Mouse (Mus musculus) stomach, postnatal 0 days (tissue): ENCODE measurements at regions not wholly inside any gene's neighbourhood (a gene's known extent, or its start where the extent isn't known, plus 50 kb on each side); places are given as distances from the start of the nearest gene placed in this dataset.
"Not testable (repeated sequence)": the region's sequence is repeated elsewhere in the genome, so short reads cannot be mapped to it uniquely, and the experiment has no call there.

Source experiments
- ATAC-seq: fragments of 200-750 bp; cut with Nextera tagmentation; 2 replicates; pipeline ENCODE4 v1.8.0; 2017; ENCODE audit not compliant: low FRiP score, low TSS enrichment
- DNase-seq: peaks from one replicate; pipeline ENCODE4 v3.0.0-alpha.2; 2016; ENCODE audit warnings: low spot score
- H3K27ac ChIP-seq: fragments of 300-500 bp; sonication (generic); replicated peaks from 2 replicates; pipeline ENCODE4 v1.5.1; 2014; ENCODE audit warnings: mild to moderate bottlenecking, control low read depth
- H3K27me3 ChIP-seq: fragments of 300-500 bp; sonication (generic); 2 replicates; pipeline ENCODE4 v1.6.1; 2014; ENCODE audit warnings: low read length; ENCODE audit not compliant: control insufficient read depth, insufficient read depth
- H3K36me3 ChIP-seq: fragments of 300-500 bp; sonication (generic); 2 replicates; pipeline ENCODE4 v1.6.1; 2014; ENCODE audit warnings: low read length, mixed read lengths; ENCODE audit not compliant: control insufficient read depth, insufficient read depth
- H3K4me1 ChIP-seq: fragments of 300-500 bp; sonication (generic); replicated peaks from 2 replicates; pipeline ENCODE4 v1.6.1; 2014; ENCODE audit warnings: antibody characterized with exemption; ENCODE audit not compliant: control insufficient read depth, insufficient read depth
- H3K4me2 ChIP-seq: fragments of 300-500 bp; sonication (generic); replicated peaks from 2 replicates; pipeline ENCODE4 v1.6.1; 2014; ENCODE audit warnings: low read depth, mild to moderate bottlenecking, control low read depth, moderate library complexity
- H3K4me3 ChIP-seq: fragments of 300-500 bp; sonication (generic); 2 replicates; pipeline ENCODE4 v1.5.1; 2014; ENCODE audit warnings: low read depth, low read length, control low read depth
- H3K9ac ChIP-seq: fragments of 300-500 bp; sonication (generic); 2 replicates; pipeline ENCODE4 v1.6.1; 2014; ENCODE audit warnings: mild to moderate bottlenecking, low read length, control low read depth, mixed read lengths
- H3K9me3 ChIP-seq: fragments of 300-500 bp; sonication (generic); 2 replicates; pipeline ENCODE4 v1.6.1; 2016; ENCODE audit warnings: low read length; ENCODE audit not compliant: control insufficient read depth
- CTCF ChIP-seq: IDR thresholded peaks from 2 replicates; pipeline ENCODE4 v1.5.1; 2016; ENCODE audit warnings: antibody characterized with exemption, low read depth, mild to moderate bottlenecking, moderate library complexity
- EP300 ChIP-seq: optimal IDR thresholded peaks from 2 replicates; pipeline ENCODE3; 2016; ENCODE audit warnings: antibody characterized with exemption
- WGBS: fragments of 180-500 bp; shearing (Covaris S2); extraction: QIAGEN DNeasy Blood & Tissue Kit; methylation state at CpG from one replicate; pipeline ENCODE4 v1.1.7; 2014; 5-methylcytosine and 5-hydroxymethylcytosine counted together

GRCm38 (mm10) chr13:42000966-42001365 lies 50.9 kb upstream of the Hivep1 start:
- H3K4me3 ChIP-seq: no peak overlapping the region
- H3K9me3 ChIP-seq: no peaks in the 10 kb centered on the region
- H3K36me3 ChIP-seq: no peaks in the 10 kb centered on the region
- no peak for TF ChIP-seq CTCF
- TF ChIP-seq EP300: no peak
- no peaks in the 10 kb centered on the region for H3K27me3 ChIP-seq
- H3K4me2 ChIP-seq: no peak overlapping the region
- ATAC-seq (no peak), DNase-seq (no peak)
- 63% methylated on average over 3 of the region's 3 CpGs for WGBS
- H3K9ac ChIP-seq: no peak overlapping the region
- H3K4me1 ChIP-seq: no peaks in the 10 kb centered on the region
- H3K27ac ChIP-seq: no peak overlapping the region

- Histone ChIP-seq H3K4me1 (no peaks in the 10 kb centered on the region), H3K9ac (no peak overlapping the region), H3K4me3 (no peak overlapping the region), H3K27ac (no peak overlapping the region), H3K4me2 (no peak overlapping the region), H3K36me3 (no peaks in the 10 kb centered on the region), H3K9me3 (no peaks in the 10 kb centered on the region), H3K27me3 (no peaks in the 10 kb centered on the region)
- WGBS: 38% methylated on average over 9 of the region's 9 CpGs
- TF ChIP-seq CTCF (no peak), EP300 (no peak)
- ATAC-seq: no peak
- DNase-seq: no peak
Measured at GRCm38 (mm10) chr13:41997883-41998282, 53.9 kb upstream of the Hivep1 start.

GRCm38 (mm10) chr13:41994126-41994525 lies 57.7 kb upstream of the Hivep1 start:
- H3K27me3 ChIP-seq: no peaks in the 10 kb centered on the region

GRCm38 (mm10) chr13:41975918-41976317 lies 75.9 kb upstream of the Hivep1 start:
- TF ChIP-seq CTCF: no peak
- no peak for TF ChIP-seq EP300
- Histone ChIP-seq H3K4me3 (no peak overlapping the region), H3K4me1 (no peaks in the 10 kb centered on the region), H3K4me2 (no peak overlapping the region), H3K27me3 (no peaks in the 10 kb centered on the region), H3K9ac (no peak overlapping the region), H3K36me3 (no peaks in the 10 kb centered on the region), H3K27ac (no peak overlapping the region), H3K9me3 (no peaks in the 10 kb centered on the region)
- ATAC-seq (no peak), DNase-seq (no peak)
- 57% methylated on average over 3 of the region's 3 CpGs for WGBS

More at GRCm38 (mm10) chr13:41994126-41994525, 57.7 kb upstream of the Hivep1 start:
- Histone ChIP-seq H3K4me1 (no peaks in the 10 kb centered on the region), H3K4me3 (no peak overlapping the region), H3K4me2 (no peak overlapping the region), H3K9me3 (no peaks in the 10 kb centered on the region), H3K36me3 (no peaks in the 10 kb centered on the region), H3K27ac (no peak overlapping the region), H3K9ac (no peak overlapping the region)
- ATAC-seq: no peak
- DNase-seq: no peak
- 40% methylated on average over 3 of the region's 3 CpGs for WGBS
- TF ChIP-seq CTCF (no peak), EP300 (no peak)

GRCm38 (mm10) chr13:41962915-41963314 lies 88.9 kb upstream of the Hivep1 start:
- H3K27me3 ChIP-seq: no peaks in the 10 kb centered on the region
- no peak overlapping the region for H3K4me3 ChIP-seq
- no peaks in the 10 kb centered on the region for H3K36me3 ChIP-seq
- no peak for DNase-seq
- H3K9ac ChIP-seq: no peak overlapping the region
- no peaks in the 10 kb centered on the region for H3K4me1 ChIP-seq
- 66% methylated on average over 3 of the region's 3 CpGs for WGBS
- H3K9me3 ChIP-seq: no peaks in the 10 kb centered on the region
- H3K27ac ChIP-seq: no peak overlapping the region
- TF ChIP-seq EP300: no peak
- TF ChIP-seq CTCF: no peak
- H3K4me2 ChIP-seq: no peak overlapping the region
- no peak for ATAC-seq

- DNase-seq, H3K4me2 ChIP-seq, ATAC-seq, H3K36me3 ChIP-seq, H3K27me3 ChIP-seq, H3K9me3 ChIP-seq, H3K27ac ChIP-seq, H3K4me1 ChIP-seq, H3K9ac ChIP-seq, H3K4me3 ChIP-seq: not testable (repeated sequence)
- WGBS: 82% methylated on average over 3 of the region's 3 CpGs
Measured at GRCm38 (mm10) chr13:41960960-41961359, 90.9 kb upstream of the Hivep1 start.
